Mouse (Mus musculus): ENCODE results near the gene Lrrc43.

GRCm38 (mm10) chr5:123522166-123522565 is 33.1 kb downstream of the Lrrc43 start:
- no peak for TF ChIP-seq POLR2A (IDR thresholded peaks at IDR 0.05; ENCODE audit: low read depth, low read length)
- no peak for TF ChIP-seq CTCF (conservative IDR thresholded peaks at IDR 0.05; ENCODE audit: insufficient read depth, insufficient read length, low read depth, low read length)

Measured in kidney, adult 2 months (tissue).